Mouse (Mus musculus) cerebellum, postnatal 4 days (tissue): Measurements from ENCODE around the gene Mob1a.
A peak's percentile ranks its signal among the peaks of the same experiment; 100 is the strongest.
"Not testable (repeated sequence)": the region's sequence is repeated elsewhere in the genome, so short reads cannot be mapped to it uniquely, and the experiment has no call there.

ENCODE experiments used
- DNase-seq, 2 experiments: peaks; one replicate each; pipeline ENCODE4 v3.0.0; 2022; ENCODE audit warnings: low spot score in 2 of 2, mixed read lengths in 1 of 2

Gene Mob1a

DNA sequence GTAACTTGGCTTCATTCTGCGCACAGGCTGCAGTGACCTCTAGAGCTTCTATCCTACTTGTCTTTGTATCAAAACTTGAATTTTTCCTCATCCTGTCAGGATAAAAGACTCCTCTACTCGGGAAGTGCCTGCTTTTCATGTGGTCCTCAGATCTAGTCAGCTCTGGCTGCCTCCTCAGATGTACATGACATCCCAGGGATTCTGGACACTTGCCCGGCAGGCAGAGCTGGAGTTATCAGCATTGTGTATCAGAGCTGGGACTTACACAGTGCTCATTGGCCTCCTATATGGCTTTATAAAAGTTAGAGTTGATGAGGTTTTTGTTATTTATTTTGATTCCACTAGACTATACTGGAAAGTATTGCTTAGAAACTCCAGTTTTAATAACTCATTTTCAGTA is 15.6 kb downstream of the Mob1a start:
- DNase-seq, result no peak

DNA sequence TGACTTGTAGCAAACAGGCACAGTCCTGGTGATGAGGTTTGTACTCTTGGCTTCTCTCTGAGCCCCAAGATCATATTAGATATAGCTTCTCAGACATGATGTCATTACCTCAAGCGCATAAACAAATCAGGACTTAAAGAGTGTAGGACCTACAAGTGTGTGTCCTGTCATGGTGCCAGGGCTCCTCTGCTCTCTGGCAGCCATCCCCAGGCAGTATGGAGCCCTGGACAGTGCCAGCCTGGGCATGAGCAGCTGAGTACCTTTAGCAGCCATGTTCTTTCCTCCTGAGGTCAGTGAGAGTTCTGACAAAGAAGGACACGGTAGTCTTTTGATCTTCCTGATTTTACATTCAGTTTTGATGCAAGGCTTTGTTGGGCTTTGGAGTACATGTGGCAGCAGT is 17.1 kb downstream of the Mob1a start:
- DNase-seq, result no peak

DNA sequence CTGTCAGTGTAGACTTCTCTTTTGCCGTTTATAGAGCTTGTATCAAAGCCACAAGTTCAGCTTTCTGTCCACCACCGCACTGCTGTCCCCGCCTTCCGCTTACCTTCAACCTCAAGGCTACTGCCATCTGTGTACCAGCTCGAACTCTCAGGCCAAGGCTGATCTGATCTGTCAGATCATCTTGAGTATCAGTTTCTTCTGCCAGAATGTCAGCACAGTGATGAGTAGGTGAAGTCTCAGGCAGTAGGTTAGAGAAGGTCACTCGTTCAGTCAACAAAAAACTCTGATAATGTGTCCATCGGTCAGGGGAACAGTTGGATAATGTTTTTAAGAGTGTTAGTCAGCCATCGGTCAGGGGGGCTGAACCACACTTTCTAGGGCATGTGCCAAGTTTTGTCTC is 19.5 kb downstream of the Mob1a start:
- DNase-seq, result not testable (repeated sequence)

DNA sequence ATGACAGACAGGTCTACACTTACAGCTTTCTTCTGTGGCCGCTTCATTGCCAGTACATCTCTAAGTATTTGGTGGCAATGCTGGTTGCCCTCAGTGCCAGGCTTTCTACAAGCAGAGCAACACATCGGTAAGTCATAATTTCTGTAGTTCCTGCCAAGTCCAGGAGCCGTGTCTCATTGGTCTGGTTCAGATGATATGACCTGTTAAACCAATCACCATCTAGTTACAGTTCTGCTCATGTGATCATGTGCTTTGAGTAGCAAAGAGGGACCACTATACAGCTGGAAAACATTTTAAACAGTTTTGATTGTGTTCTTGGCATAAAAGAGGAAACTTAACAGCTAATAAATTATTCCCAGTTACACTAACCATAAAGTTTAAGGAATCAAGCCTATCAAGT is 22.1 kb downstream of the Mob1a start:
- no peak for DNase-seq

DNA sequence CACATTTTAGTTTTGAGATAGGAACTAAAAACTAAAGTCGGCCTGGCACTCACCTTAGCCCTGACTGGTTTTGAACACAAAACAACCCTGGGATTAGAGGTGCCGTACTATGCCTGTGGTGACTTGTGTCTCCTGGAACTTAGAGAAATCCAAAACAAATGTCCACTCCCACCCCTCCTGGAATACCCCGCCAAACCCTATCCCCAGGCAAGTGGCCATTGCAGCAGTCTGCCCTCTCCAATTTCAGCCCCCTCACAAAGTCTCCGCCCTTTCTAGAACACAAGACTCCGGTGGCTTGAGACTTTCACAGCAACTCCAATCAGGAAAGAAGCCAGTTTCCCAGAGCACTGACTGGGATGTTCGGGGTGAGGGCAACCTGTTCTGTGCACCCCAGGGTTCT is 23.1 kb downstream of the Mob1a start, which contains the start of gene Bola3:
Gene Bola3 (plus strand): TSS at position 275 of the 400 bp plus-strand sequence.
- DNase-seq, result no peak

DNA sequence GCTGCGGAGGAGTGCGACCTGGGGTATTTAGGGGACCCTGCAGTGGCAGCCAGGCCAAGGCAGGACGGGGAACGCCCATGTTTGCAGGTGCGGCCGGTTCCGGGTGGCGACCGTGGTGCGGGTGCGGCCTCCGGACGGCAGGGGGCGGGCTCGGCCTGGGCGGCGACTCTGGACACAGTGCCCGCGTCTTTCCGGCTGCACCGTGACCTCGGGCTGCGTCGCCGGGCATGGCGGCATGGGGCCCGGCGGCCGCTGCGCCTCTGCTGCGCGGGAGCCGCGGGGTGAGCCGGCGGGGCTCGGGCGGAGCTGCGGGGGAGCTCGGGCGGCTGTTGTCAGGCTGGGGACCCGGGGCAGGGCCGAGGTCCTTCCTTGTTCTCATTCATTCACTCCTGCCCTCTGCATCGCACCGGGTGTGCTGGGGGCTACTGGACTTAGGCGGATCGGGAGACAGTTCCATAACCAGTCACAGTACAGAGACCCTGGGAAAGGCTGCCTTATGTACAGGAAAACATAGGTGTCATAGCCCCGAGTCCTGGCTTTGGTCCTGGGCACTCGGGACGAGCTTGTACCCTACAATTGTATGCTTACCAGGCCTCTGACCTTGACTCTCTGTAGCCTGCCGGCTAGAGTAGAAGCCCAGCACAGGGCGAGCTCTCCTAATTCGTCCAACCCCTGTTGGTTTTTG is 23.6 kb downstream of the Mob1a start:
- DNase-seq, result peak; percentile 88 to 94

DNA sequence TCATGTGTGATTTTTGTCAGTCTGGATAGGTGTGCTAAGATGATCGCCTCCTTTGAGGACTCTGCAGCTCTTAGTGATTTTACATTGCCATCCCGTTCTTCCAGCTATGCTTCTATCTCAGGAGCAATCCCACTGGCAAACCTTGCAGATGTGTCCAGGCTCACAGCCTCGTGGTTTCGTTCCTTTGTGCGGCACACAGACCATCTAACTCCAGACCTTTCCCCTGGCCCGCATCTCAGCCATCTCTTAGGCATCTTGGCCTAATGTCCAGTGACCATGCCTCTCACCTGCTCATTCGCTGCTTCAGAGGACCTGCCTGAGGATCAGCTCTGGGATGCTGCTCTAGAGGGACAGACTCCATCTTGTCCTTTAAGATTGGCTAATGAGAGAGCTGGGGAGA is 24.4 kb downstream of the Mob1a start:
- no peak for DNase-seq

DNA sequence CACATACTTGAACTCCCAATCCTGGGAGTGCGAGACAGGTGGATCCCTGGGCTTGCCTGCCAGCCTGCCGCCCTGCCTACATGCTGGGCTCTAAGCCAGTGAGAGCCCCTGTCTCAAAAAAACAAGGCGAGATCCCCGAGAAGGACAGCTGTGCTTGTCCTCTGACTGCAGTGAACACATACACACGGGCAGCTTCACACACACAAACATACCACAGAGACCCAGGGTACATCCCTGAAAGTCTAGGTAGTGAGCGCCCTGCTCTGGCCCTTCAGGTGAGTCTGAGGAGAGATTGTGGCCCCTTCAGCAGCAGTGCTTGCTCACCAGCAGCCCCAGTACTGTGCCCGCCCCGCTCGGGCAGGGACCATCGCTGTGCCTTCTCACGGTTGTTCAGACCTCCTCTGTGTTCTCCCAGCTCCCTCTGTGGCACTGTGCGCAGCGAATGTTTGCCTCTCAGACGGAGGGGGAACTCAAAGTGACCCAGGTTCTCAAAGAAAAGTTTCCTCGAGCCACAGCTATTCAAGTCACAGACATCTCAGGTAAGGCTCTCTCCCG is 25.1 kb downstream of the Mob1a start:
- no peak for DNase-seq

DNA sequence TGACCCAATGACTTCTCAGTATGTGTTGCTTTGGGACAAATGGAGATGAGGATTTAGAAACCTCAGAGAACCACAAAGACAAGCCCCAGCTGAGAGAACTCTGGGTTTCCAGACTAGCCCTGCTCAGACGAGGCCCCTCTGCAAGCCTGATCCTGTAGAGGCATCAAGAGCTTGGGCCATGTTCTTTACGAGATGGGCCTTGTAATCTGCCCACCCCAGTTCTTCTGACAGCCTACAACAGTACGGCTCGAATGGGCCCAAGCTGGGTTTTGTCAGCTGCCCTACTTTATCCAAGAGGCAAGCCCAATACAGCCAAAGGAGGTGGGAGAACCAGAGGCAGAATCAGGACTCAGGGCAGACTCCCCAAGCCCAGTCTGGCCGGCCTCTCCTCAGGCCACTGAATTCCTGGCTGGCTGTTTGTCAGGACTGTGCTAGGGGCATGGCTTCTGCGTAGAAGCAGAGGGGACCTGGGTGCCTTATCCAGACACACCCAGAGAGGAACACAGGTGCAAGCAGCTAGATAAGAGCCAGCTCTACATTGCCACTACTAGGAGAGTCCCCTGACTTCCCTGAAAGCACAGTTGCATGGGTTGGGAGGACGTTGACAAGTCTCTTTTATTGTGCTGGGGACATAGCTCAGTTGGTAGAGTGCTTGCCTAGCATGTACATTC is 25.8 kb downstream of the Mob1a start:
- DNase-seq, result no peak

DNA sequence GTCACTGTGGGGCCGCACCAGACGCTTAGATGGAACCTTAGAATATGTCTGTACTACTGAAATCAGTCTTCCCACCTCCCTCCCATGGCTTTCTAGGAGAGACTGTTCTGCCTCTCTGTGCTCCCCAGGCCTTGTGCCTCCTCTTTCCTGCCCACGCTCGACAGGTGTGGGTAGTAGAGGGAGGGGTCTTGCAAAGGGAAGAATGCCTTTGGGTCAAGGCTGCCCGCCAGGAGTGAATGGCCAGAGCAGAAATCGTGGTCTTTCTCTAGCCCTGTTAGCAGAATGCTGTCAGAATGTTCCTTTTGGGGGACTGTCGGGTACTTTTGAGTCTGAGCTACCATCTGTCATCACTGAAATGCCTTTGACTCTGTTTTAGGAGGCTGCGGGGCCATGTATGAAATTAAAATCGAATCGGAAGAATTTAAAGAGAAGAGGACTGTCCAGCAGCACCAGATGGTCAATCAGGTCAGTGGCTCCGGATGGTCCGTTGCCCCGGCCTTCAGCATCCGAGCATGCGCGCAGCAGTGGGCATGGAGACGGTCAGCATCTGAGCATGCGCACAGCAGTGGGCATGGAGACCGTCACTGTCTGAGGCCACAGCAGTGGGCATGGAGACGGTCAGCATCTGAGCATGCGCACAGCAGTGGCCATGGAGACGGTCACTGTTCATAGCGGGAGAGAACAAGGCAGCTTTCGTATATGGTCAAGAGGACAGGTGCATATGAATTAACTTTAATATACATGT is 27.0 kb downstream of the Mob1a start:
- no peak for DNase-seq

DNA sequence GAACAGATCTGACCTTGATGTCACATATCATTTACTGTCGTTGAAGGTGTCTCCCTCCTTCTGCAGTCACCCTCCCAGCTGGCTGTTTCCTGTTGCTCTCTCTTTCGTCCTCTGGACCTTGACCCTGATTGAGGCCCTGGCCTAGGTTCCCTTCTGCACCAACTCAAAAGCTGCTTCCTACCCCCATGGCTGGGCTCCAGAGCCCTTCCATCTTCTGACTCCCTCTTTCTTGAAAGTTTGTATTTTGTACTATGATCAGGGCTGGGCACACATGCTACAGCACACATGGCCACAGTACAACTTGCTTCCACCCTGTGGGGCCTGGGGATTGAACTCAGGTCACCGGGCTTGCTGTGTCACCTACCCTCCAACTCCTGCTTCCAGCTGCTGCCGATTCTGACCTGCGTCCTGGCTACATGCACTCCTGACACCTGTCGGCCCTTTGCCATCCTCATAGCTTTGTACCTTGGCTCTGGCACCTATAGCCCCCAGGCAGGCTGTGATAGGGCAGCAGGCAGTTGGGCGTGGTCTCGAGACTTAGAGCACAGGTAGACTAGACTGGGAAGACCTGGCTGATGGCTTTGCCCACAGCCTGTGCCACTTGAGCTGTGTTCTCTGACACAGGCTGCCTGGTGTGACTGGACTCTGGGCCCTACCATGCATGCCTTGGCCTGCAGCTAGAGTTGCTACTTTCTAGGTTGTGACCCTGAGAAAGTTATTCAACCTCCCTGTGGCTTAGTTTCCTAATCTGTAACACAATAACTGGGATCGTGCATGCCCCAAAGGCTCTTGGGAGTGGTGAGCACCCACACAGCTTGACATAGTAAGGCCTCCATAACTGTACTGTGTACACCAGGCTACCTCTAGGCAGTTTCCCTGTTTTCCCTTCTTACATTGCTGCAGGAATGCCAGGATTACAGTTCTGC is 29.3 kb downstream of the Mob1a start:
- no peak for DNase-seq

DNA sequence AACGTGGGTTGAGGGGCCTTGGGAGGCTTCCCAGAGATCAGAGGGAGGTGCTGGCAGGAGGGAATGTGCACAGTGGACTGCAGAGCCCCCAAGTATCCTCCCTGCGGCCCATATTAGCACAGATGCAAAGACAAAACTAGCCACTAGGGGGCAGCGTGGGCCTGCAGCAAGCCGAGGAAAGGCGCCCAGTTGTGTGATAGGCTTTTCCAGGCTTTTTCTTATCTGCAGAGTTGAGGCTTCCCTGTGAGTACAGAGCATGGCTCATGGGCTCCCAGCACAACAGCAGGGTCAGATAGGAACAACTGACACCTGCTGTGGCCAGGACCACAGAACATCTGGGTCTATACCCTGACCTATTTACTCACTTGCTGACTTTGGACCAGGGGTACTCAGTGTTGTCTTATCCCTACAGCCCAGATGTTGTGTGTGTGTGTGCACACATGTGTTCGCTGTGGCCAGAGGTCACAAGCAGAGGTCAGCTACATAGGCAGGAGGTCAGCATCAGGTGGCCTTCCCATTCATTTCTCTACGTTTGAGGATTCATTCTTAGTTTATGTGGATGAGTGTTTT is 30.8 kb downstream of the Mob1a start:
- peak; percentile 87 to 92 for DNase-seq

DNA sequence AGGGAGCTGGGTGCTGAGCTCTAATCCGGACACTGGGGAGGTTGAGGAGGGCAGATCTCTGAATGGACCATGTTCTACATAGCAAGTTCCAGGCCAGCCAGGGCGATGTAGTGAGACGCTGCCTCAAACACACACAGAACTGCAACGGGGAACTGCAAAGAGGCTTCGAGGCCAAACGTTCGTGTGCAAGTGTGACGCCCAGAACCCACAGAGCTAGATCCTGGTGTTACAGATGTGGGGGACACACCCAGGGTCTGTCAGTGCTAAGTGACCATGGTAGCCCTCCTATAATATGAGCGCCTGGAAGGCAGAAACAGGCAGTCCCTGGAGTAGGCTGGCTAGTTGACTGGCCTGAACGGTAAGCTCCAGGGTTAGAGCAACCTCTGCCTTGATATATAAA is 31.6 kb downstream of the Mob1a start:
- DNase-seq, result no peak

DNA sequence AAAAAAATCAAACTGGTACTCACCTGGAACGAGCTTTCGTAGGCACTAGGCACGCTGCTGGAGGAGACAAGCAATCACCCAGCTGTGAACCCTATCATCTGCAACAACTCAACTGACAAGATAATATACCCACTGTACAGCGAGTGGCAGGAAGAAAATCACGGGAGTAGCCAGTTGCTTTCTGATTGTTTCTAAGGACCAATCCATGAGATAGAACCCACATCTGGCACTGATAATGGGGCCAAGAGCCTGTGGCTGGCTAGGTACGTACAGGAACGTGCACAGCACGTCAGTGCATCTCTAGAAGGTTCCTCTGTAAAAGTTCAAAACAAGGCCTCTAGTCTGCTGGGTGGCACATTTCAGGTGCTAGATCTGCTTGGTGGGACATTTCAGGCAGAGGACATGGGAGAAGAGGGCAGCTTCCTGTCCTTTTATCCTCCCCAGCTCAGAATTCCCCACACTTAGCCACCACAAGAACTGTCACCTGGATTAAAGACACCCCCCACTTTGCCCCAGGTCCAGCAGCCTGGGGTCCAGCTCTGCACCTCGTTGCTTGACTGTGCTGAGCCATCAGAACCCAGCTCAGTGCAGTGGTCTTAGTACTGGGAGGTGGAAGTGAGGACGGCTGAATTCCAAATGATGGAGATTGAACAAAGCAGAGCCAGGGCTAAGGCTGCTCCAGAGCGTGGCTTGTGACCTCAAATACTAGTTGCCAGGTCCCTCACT is 35.9 kb downstream of the Mob1a start:
- DNase-seq, result no peak

DNA sequence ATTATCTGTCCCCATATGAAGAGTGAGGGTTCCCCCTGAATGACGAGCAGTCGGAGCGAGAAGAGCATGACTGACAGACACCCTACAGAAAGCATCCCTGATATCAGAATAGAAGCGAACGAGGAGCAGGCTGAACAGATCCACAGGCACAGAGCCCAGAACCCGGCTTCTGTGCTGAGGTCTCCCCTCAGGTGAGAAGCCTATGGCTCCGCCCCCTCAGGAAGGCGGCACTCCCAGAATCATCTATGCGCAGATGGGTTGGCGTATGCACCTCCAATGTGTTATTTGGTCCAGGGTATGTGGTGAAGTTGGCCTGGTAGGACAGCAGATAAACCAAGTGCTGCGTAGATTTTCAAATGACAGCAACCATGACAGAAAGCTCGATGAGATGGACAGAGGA is 37.3 kb downstream of the Mob1a start:
- DNase-seq, result no peak

DNA sequence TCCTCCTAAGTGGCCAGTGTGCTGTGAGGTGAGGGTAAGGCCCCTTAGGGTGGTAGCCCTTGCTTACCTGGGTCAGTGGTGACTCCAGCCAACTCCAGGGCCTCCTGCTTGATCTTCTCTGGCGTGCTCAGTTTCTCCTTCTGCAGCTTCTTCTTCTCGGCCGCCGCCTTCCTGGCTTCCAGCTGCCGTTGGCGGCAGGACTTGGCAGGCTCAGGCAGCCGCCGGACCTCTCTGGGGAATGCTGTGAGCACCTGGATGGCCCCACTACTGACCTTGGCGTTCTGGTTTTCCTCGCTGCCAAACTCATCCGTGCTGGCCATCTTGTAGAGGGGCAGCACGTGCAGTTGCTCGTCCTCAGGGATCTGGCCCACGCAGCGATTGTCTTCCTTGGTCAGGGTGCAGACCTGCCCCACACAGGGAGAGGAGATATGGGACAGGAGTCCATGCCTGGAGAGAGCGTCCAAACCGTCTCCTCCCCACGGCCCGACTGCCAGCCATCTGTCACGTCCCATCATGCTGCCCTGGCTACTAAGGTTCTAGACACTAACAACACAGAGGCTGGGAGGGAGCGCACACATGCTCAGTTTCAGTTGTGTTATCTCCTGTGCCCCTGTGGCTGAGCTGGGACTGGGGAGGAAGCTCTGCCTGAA is 44.6 kb downstream of the Mob1a start:
- DNase-seq, result no peak

DNA sequence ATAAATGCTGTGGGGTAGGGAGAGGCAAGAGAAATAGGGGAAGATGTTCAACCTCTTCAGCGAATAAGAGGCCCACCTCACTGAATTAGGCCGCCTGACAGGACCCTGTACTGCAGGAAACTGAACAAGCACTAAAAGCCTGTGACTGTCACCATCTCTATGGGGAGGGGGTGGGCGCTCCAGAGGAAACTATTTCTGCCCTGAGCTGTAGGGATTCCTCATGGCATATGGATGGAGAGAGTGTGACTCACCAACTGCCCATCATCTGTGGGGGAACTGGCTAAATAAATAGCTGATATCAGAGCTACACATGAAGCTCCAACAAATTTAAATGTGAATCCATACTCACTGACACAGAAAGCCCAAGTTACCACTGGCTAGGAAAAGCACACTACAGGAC is 45.5 kb downstream of the Mob1a start:
- no peak for DNase-seq

DNA sequence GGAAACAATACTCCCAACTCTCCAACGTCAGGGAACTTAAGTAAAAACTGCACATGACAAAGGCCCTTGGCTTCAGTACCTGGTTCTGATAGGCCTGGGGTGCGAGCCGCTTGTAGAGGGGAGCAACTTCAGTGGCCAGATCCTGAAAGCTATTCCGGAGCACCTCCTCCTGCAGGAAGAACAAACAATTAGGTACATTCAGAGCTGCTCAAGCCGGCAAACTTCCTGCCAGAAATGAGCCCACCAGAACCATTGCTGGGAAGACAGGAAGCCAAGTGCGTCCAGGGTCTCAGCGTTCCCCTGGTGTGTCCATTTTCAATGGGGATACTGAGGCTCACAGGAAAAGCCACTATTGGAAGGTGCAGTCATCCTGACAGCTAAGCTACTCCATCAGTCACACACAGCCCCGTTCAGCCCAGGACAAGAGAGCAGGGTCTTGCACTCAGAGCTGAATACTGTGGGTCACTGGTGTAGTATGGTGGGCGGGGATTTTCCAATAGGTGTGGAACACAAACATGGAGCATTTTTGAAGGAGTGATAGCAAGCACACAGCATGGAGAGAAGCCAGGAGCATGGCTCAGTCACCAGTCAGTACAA is 48.0 kb downstream of the Mob1a start:
- no peak for DNase-seq
